Mouse (Mus musculus) kidney, adult 9 months (tissue): ENCODE measurements at regions not wholly inside any gene's neighbourhood (a gene's known extent, or its start where the extent isn't known, plus 50 kb on each side); places are given as distances from the start of the nearest gene placed in this dataset.

ENCODE experiments used
- DNase-seq: peaks from one replicate; pipeline ENCODE4 v3.0.0; 2022

DNA sequence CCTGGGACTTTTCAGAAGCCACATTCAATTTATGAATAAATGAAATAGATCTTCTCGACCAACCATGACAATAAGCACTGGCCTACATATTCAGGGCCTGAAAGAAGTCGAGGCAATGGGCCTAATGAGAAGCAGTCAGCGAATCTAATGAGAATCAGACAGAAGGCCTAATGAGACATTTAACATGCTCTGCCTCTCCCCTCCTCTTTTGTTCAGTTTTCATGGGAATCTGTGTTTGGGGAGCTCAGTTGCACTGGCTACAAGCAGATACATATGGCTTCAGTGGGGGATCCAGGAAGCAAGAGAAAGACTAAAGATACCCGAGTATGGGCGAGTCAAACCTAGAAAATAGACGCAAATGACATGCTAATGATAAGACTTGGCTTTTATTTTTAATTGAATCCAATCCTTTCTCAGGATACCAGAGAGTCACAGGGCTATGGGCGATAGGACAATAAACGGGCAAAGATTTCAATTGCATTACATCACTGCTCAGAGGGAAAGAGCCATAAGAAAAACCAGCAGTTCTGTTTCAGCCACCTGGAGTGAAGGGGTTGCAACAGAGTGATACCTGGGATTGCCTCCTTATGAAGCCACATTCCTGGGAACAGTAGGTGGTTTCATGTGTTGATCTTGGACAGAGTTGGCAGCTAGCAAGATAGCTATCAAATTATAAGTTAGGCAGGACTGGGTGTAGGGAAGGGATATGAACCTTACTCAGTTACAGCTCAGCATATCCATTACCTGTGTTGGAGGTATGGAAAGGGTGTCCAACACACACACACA lies 751.3 kb downstream of the Inhba start:
- DNase-seq: no peak

- peak; percentile 49 for DNase-seq
These were observed 752.1 kb downstream of the Inhba start for GRCm38 (mm10) chr13:16763746-16764145.

- DNase-seq: no peak
These were observed 757.8 kb downstream of the Inhba start for GRCm38 (mm10) chr13:16769409-16769808.

- no peak for DNase-seq
These were observed 758.3 kb downstream of the Inhba start for GRCm38 (mm10) chr13:16769848-16770422.

DNA sequence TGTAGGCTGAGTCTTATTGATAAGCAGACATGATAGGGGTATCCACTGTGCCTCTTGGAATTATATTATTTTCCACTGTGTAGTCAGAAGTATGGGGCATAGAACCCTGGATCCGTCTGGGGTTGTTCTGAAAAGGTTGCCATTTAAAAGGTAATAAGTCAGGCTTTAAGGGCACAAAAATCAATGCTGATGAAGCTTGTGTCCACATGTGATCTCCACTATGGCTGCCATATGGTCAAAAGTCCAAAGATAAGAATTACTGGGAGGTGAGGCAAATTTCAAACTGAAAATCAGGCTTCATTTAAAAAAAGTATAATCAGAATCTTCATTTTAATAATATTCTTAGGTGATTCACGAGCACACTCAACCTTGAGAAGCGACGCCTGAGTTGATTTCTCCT lies 760.2 kb downstream of the Inhba start:
- DNase-seq: no peak

GRCm38 (mm10) chr13:16805560-16805959 lies 793.9 kb downstream of the Inhba start:
- peak; percentile 2 for DNase-seq
